Mouse (Mus musculus): ENCODE results near the gene Plaur. TPM values are rescaled to one million over a fixed set of nuclear protein-coding genes. Genes with fewer than 3 reads are reported as not detected.
A peak's percentile ranks its signal among the peaks of the same experiment; 100 is the strongest.

Plaur gene
- polyA plus RNA-seq, 1 experiment = 0.79 TPM

DNA sequence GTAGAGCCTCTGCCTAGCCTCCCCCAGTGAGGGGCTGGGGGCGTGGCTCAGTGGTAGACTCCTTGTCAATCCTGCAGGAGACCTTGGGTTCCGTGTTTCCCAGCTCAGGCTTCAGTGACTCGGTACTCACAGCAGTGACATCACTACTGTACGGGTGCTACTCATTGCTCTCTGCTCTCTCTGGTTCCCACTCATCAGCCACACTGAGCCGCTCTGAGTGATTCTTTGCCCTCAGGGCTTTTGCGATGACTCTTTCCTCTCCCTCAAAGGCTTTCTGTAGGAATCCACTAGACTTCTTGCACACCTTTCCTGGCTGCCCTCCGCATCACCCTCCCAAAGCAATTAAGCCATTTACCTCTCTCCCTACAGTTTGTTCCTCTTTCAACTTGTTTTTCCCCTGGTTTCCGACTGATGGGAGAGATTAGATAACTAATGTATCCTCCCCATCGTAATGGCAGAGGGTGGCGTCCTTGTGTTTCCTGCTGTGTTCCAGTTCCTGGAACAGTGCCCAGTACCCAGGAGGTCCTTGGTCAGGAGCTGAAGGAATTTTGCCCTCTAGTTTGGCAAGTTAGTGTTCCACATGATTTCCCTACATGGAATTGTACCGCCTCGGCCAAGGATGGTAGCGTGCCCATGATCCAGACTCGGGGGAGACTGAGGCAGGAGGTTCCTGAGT is 770 bp upstream of the Plaur start:
- no peaks in the 10 kb centered on the region for H3K27me3 ChIP-seq (ENCODE audit: control insufficient read depth, insufficient read depth, low read length)
- H3K27ac ChIP-seq (ENCODE audit: insufficient read depth, low read length) = no peak overlapping the region
- WGBS = 51% methylated on average over 14 of the region's 14 CpGs
- no peak for DNase-seq
- no peaks in the 10 kb centered on the region for H3K4me1 ChIP-seq (ENCODE audit: control insufficient read depth, insufficient read depth, low read length)
- TF ChIP-seq CTCF (IDR thresholded peaks at IDR 0.05; ENCODE audit: borderline replicate concordance, insufficient read depth, low read depth, low read length) = no peak
- no peak for TF ChIP-seq POLR2A (IDR thresholded peaks at IDR 0.05; ENCODE audit: borderline replicate concordance, insufficient read depth, low read length)
- H3K4me3 ChIP-seq (replicated peaks; ENCODE audit: insufficient read depth, low read depth, low read length) = no peak overlapping the region

DNA sequence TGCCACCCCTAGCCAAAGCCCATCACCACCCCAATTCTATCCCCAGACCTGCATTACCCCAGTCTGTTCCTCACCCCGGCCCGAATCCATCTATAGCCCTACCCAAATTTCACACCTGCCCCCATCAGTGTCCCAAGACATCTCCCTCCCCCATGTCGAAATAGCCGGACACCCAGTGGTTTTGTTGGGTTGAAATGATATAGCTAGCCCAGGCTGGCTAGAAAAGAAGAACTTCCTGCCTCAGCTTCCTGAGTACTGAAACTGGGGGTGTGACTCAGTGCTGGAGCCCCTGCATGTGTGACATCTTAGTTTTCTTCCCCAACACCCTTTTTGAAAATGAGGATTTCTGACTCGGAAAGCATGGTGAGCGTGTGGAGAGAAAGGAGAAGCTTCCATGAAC is 4.6 kb downstream of the Plaur start:
- no peak for DNase-seq
- H3K4me1 ChIP-seq (ENCODE audit: control insufficient read depth, insufficient read depth, low read length) = peaks cover 3% of the 10 kb centered on the region; the same call in 1 of the 2 replicates
- 93% methylated on average over 6 of the region's 6 CpGs for WGBS
- TF ChIP-seq CTCF (IDR thresholded peaks at IDR 0.05; ENCODE audit: borderline replicate concordance, insufficient read depth, low read depth, low read length) (no peak), POLR2A (IDR thresholded peaks at IDR 0.05; ENCODE audit: borderline replicate concordance, insufficient read depth, low read length) (no peak)
- no peak overlapping the region for H3K4me3 ChIP-seq (replicated peaks; ENCODE audit: insufficient read depth, low read depth, low read length)
- H3K27me3 ChIP-seq (ENCODE audit: control insufficient read depth, insufficient read depth, low read length) = no peaks in the 10 kb centered on the region
- H3K27ac ChIP-seq (ENCODE audit: insufficient read depth, low read length) = no peak overlapping the region

DNA sequence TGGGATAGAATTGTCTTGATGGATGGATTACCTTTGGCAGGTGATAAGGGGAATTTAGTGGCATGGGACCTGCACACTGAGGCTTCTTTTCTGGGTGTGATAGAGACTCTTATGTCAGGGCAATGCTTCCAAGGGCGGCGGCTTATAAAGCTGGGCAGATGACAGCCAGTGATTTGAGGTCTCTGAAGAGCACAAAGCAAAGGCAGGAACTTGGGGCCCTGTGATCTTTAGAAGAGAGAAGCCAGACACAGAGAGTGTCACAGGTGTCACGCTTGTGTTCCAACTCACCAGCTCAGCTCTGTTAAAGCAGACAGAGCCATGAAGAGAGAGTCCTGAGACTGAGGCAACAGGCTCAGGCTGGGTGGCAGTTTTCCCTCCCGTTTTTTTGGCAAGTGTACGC is 5.6 kb downstream of the Plaur start:
- DNase-seq = no peak
- TF ChIP-seq POLR2A (IDR thresholded peaks at IDR 0.05; ENCODE audit: borderline replicate concordance, insufficient read depth, low read length) = no peak
- no peak for TF ChIP-seq CTCF (IDR thresholded peaks at IDR 0.05; ENCODE audit: borderline replicate concordance, insufficient read depth, low read depth, low read length)
- WGBS = 75% methylated on average over 5 of the region's 5 CpGs
- peaks cover 8% of the 10 kb centered on the region; the same call in 1 of the 2 replicates for H3K4me1 ChIP-seq (ENCODE audit: control insufficient read depth, insufficient read depth, low read length)
- no peak overlapping the region for H3K27ac ChIP-seq (ENCODE audit: insufficient read depth, low read length)
- no peaks in the 10 kb centered on the region for H3K27me3 ChIP-seq (ENCODE audit: control insufficient read depth, insufficient read depth, low read length)
- H3K4me3 ChIP-seq (replicated peaks; ENCODE audit: insufficient read depth, low read depth, low read length) = no peak overlapping the region

DNA sequence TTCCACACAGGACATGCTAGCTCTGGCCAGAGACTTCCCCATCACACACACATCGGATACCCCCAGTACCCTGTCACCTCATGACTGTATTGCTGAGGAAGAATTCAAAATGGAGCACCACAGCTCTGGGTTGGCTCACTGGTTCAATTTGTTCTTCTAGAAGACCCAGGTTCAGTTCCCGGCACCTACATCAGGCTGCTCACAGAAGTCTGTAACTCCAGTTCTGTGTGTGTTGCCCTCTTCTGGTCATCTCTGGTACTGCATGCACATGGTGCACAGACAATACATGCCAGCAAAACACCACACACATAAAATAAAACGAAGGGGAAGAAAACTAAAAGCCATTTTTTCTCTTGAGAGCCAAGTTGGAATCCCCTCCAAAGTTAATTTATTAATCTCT is 6.8 kb downstream of the Plaur start:
- H3K27me3 ChIP-seq (ENCODE audit: control insufficient read depth, insufficient read depth, low read length) = no peaks in the 10 kb centered on the region
- H3K27ac ChIP-seq (ENCODE audit: insufficient read depth, low read length) = no peak overlapping the region
- peaks cover 9% of the 10 kb centered on the region for H3K4me1 ChIP-seq (ENCODE audit: control insufficient read depth, insufficient read depth, low read length)
- H3K4me3 ChIP-seq (replicated peaks; ENCODE audit: insufficient read depth, low read depth, low read length) = no peak overlapping the region
- no peak for DNase-seq
- 82% methylated on average over 3 of the region's 3 CpGs for WGBS
- TF ChIP-seq CTCF (IDR thresholded peaks at IDR 0.05; ENCODE audit: borderline replicate concordance, insufficient read depth, low read depth, low read length) (peak; percentile 15; the same call in 1 of the 2 replicates), POLR2A (IDR thresholded peaks at IDR 0.05; ENCODE audit: borderline replicate concordance, insufficient read depth, low read length) (no peak)

DNA sequence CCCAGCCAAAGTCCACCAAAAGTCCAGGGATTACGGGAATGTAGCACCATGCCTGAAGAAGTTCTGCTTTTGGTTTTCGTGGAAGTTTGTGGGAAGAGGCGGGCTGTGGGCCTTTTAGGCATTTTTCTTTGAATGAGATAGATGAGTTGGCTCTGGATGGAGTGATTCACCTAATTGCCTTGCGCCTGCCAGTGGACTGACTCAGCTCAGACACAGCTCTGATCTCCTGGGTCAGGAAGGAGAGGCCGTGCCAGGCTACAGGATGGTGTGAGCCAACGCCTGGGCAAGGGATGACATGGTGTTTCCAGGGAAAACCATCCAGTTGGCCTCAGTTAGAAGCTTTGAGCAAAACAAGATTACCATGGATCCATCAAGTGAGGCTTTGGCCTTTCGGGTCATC is 8.1 kb downstream of the Plaur start:
- no peak overlapping the region for H3K4me3 ChIP-seq (replicated peaks; ENCODE audit: insufficient read depth, low read depth, low read length)
- no peak overlapping the region for H3K27ac ChIP-seq (ENCODE audit: insufficient read depth, low read length)
- DNase-seq = peak; percentile 73 to 89
- WGBS = 23% methylated on average over 7 of the region's 7 CpGs
- no peaks in the 10 kb centered on the region for H3K27me3 ChIP-seq (ENCODE audit: control insufficient read depth, insufficient read depth, low read length)
- TF ChIP-seq CTCF (IDR thresholded peaks at IDR 0.05; ENCODE audit: borderline replicate concordance, insufficient read depth, low read depth, low read length) (no peak), POLR2A (IDR thresholded peaks at IDR 0.05; ENCODE audit: borderline replicate concordance, insufficient read depth, low read length) (no peak)
- H3K4me1 ChIP-seq (ENCODE audit: control insufficient read depth, insufficient read depth, low read length) = peaks cover 17% of the 10 kb centered on the region

DNA sequence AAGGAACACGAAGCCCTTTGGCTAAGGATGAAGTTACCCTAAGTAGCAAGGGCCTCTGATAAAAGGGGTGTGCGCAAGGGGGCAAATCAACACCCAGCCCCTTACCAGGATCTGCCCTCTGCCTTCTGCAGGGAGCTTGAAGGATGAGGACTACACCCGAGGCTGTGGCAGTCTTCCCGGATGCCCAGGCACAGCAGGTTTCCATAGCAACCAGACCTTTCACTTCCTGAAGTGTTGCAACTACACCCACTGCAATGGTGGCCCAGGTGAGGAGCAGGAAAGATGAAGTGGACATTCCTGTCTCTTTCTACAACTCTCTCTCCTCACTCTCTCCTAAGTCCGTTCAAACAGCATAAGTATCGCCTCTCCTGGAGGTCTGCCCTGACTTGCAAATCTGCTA is 10.2 kb downstream of the Plaur start:
- no peak for DNase-seq
- TF ChIP-seq CTCF (IDR thresholded peaks at IDR 0.05; ENCODE audit: borderline replicate concordance, insufficient read depth, low read depth, low read length) = no peak
- TF ChIP-seq POLR2A (IDR thresholded peaks at IDR 0.05; ENCODE audit: borderline replicate concordance, insufficient read depth, low read length) = no peak

DNA sequence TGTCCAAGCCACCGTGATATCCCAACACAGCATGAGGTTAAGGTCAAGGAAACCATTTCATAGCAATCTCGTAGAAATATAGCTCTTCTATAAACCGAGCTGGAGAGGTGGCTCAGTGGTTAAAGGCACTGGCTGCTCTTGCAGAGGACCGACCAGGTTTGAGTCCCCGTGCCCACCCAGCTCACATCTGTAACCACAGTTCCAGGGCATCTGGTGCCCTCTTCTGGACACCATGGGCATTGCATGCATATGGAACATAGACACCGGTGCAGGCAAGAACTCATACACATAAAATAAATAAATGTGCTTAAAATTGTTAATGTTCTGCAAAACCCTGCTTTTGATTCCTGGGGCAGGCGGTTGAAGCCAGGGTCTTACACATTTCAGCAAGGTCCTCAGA is 10.7 kb downstream of the Plaur start:
- Histone ChIP-seq H3K27ac (ENCODE audit: insufficient read depth, low read length) (no peak overlapping the region), H3K27me3 (ENCODE audit: control insufficient read depth, insufficient read depth, low read length) (no peaks in the 10 kb centered on the region), H3K4me1 (ENCODE audit: control insufficient read depth, insufficient read depth, low read length) (peaks cover 17% of the 10 kb centered on the region), H3K4me3 (replicated peaks; ENCODE audit: insufficient read depth, low read depth, low read length) (no peak overlapping the region)
- DNase-seq = no peak
- TF ChIP-seq POLR2A (IDR thresholded peaks at IDR 0.05; ENCODE audit: borderline replicate concordance, insufficient read depth, low read length) = no peak
- peak; percentile 62 for TF ChIP-seq CTCF (IDR thresholded peaks at IDR 0.05; ENCODE audit: borderline replicate concordance, insufficient read depth, low read depth, low read length)
- WGBS = 65% methylated on average over 7 of the region's 7 CpGs

More for the DNA sequence above, 10.2 kb downstream of the Plaur start:
- no peaks in the 10 kb centered on the region for H3K27me3 ChIP-seq (ENCODE audit: control insufficient read depth, insufficient read depth, low read length)
- no peak overlapping the region for H3K27ac ChIP-seq (ENCODE audit: insufficient read depth, low read length)
- no peak overlapping the region for H3K4me3 ChIP-seq (replicated peaks; ENCODE audit: insufficient read depth, low read depth, low read length)
- H3K4me1 ChIP-seq (ENCODE audit: control insufficient read depth, insufficient read depth, low read length) = peaks cover 17% of the 10 kb centered on the region
- WGBS = 62% methylated on average over 6 of the region's 6 CpGs

DNA sequence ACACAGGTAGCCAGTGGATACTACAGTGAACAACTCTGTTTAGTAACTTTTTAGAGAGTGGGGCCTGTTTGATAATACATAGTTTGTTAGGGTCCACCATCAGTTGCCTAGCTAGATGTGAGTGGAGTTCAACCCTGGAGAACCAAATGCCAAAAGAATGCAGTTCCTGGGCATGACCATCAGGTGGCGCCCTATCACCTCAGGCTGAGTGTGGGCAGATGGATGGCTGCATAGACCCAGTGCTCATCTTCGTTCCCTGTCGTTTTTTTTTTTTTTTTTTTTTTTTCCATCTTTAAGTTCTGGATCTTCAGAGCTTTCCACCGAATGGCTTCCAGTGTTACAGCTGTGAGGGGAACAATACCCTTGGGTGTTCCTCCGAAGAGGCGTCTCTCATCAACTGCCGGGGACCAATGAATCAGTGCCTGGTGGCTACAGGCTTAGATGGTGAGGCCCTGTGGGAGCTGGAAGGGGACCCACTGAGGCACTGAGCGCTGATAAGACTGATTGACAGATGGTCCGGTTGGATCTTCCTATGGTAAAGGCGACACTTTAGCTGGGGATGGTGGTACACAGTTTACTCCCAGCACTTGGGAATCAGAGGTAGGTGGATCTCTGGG is 11.7 kb downstream of the Plaur start:
- no peaks in the 10 kb centered on the region for H3K27me3 ChIP-seq (ENCODE audit: control insufficient read depth, insufficient read depth, low read length)
- no peak overlapping the region for H3K4me3 ChIP-seq (replicated peaks; ENCODE audit: insufficient read depth, low read depth, low read length)
- DNase-seq = peak; percentile 80 to 88
- peaks cover 21% of the 10 kb centered on the region for H3K4me1 ChIP-seq (ENCODE audit: control insufficient read depth, insufficient read depth, low read length)
- peak; percentile 97 for TF ChIP-seq CTCF (IDR thresholded peaks at IDR 0.05; ENCODE audit: borderline replicate concordance, insufficient read depth, low read depth, low read length)
- no peak for TF ChIP-seq POLR2A (IDR thresholded peaks at IDR 0.05; ENCODE audit: borderline replicate concordance, insufficient read depth, low read length)
- no peak overlapping the region for H3K27ac ChIP-seq (ENCODE audit: insufficient read depth, low read length)
- 13% methylated on average over 10 of the region's 10 CpGs for WGBS
